Mouse (Mus musculus): Measurements from ENCODE around the gene Gng12.
"Not testable (repeated sequence)": the region's sequence is repeated elsewhere in the genome, so short reads cannot be mapped to it uniquely, and the experiment has no call there.

Gng12 gene

GRCm38 (mm10) chr6:66958466-66959235 is 62.5 kb downstream of the Gng12 start:
- DNase-seq: no peak

- peak; percentile 31 for DNase-seq
These were observed 66.4 kb downstream of the Gng12 start for GRCm38 (mm10) chr6:66962582-66963043.

GRCm38 (mm10) chr6:66963068-66963467 is 66.9 kb downstream of the Gng12 start:
- no peak for DNase-seq

- not testable (repeated sequence) for DNase-seq
These were observed 67.5 kb downstream of the Gng12 start for GRCm38 (mm10) chr6:66963651-66964050.

GRCm38 (mm10) chr6:66964222-66964621 is 68.0 kb downstream of the Gng12 start:
- DNase-seq: no peak

GRCm38 (mm10) chr6:66965203-66965602 is 69.0 kb downstream of the Gng12 start:
- no peak for DNase-seq

GRCm38 (mm10) chr6:66967788-66968187 is 71.6 kb downstream of the Gng12 start:
- DNase-seq: no peak

- DNase-seq: no peak
These were observed 73.2 kb downstream of the Gng12 start for GRCm38 (mm10) chr6:66969446-66969845.

GRCm38 (mm10) chr6:66972300-66972699 is 76.1 kb downstream of the Gng12 start:
- peak; percentile 42 for DNase-seq

- peak; percentile 49 for DNase-seq
These were observed 77.0 kb downstream of the Gng12 start for GRCm38 (mm10) chr6:66973180-66973579.

GRCm38 (mm10) chr6:66975522-66975921 is 79.3 kb downstream of the Gng12 start:
- no peak for DNase-seq

GRCm38 (mm10) chr6:66979197-66979596 is 83.0 kb downstream of the Gng12 start:
- DNase-seq: no peak

- DNase-seq: no peak
These were observed 83.8 kb downstream of the Gng12 start for GRCm38 (mm10) chr6:66980040-66980439.

GRCm38 (mm10) chr6:66981366-66981765 is 85.2 kb downstream of the Gng12 start:
- DNase-seq: no peak

GRCm38 (mm10) chr6:66981864-66982263 is 85.7 kb downstream of the Gng12 start:
- no peak for DNase-seq

GRCm38 (mm10) chr6:66984079-66984478 is 87.9 kb downstream of the Gng12 start:
- DNase-seq: no peak

- DNase-seq: no peak
These were observed 88.5 kb downstream of the Gng12 start for GRCm38 (mm10) chr6:66984672-66985071.

GRCm38 (mm10) chr6:66985500-66985899 is 89.3 kb downstream of the Gng12 start:
- DNase-seq: no peak

- DNase-seq: no peak
These were observed 89.9 kb downstream of the Gng12 start for GRCm38 (mm10) chr6:66986063-66986462.

- peak; percentile 67 for DNase-seq
These were observed 91.4 kb downstream of the Gng12 start for GRCm38 (mm10) chr6:66987643-66988042.

GRCm38 (mm10) chr6:66988363-66988762 is 92.2 kb downstream of the Gng12 start:
- DNase-seq: no peak

- no peak for DNase-seq
These were observed 92.8 kb downstream of the Gng12 start for GRCm38 (mm10) chr6:66989037-66989436.

GRCm38 (mm10) chr6:66989518-66989917 is 93.3 kb downstream of the Gng12 start:
- DNase-seq: no peak

- no peak for DNase-seq
These were observed 96.0 kb downstream of the Gng12 start for GRCm38 (mm10) chr6:66992232-66992631.

GRCm38 (mm10) chr6:66992786-66993185 is 96.6 kb downstream of the Gng12 start:
- DNase-seq: no peak
